Mouse (Mus musculus) CH12.LX (cell line): ENCODE data around the gene Stom. TPM values are rescaled to one million over a fixed set of nuclear protein-coding genes. Genes with fewer than 3 reads are reported as not detected.

ENCODE experiments used
- DNase-seq: peaks from one replicate; pipeline ENCODE4 v3.0.0-alpha.2; 2013; ENCODE audit errors: extremely low read depth
- H3K27ac ChIP-seq: 2 replicates; pipeline ENCODE4 v1.5.1; 2012; ENCODE audit warnings: low read depth, mild to moderate bottlenecking, control low read depth, moderate library complexity; ENCODE audit not compliant: insufficient read depth
- H3K27me3 ChIP-seq: replicated peaks from 2 replicates; pipeline ENCODE3; 2012; ENCODE audit warnings: inconsistent platforms
- H3K36me3 ChIP-seq, 2 experiments: replicated peaks in 1 of 2; 2 replicates each; pipeline versions ENCODE3 to v1.6.1; 2012; ENCODE audit warnings: inconsistent platforms in 1 of 2, low read length in 1 of 2, mild to moderate bottlenecking in 1 of 2, mixed read lengths in 1 of 2, moderate library complexity in 1 of 2; ENCODE audit not compliant: control insufficient read depth in 1 of 2, insufficient read depth in 1 of 2
- H3K4me1 ChIP-seq, 2 experiments: 2 replicates each; pipeline ENCODE4 v1.6.1; 2012; ENCODE audit warnings: inconsistent platforms in 1 of 2, moderate library complexity in 1 of 2; ENCODE audit not compliant: insufficient read depth in 2 of 2, control insufficient read depth in 1 of 2
- H3K4me2 ChIP-seq: 2 replicates; pipeline ENCODE4 v1.6.1; 2012; ENCODE audit warnings: low read depth, mild to moderate bottlenecking, control low read depth; ENCODE audit not compliant: poor library complexity, insufficient read depth, severe bottlenecking
- H3K4me3 ChIP-seq, 3 experiments: fragments of 150-350 bp in 1 of 3; sonication (generic) in 1 of 3; replicated peaks in 1 of 3; 2 replicates each; pipeline versions ENCODE3 to v1.5.1; 2011 to 2012; ENCODE audit warnings: low read depth in 2 of 3, low read length in 2 of 3, mild to moderate bottlenecking in 2 of 3, moderate library complexity in 2 of 3, control low read depth in 1 of 3, improper control_type of control experiment in 1 of 3, inconsistent platforms in 1 of 3, mixed read lengths in 1 of 3; ENCODE audit not compliant: poor library complexity in 1 of 3
- H3K79me2 ChIP-seq: replicated peaks from 2 replicates; pipeline ENCODE4 v1.6.1; 2012; ENCODE audit warnings: mild to moderate bottlenecking, moderate library complexity; ENCODE audit not compliant: control insufficient read depth, poor library complexity, insufficient read depth, severe bottlenecking; ENCODE audit errors: extremely low read depth
- H3K9ac ChIP-seq: 2 replicates; pipeline ENCODE4 v1.6.1; 2012; ENCODE audit warnings: low read depth, mild to moderate bottlenecking, control low read depth, moderate library complexity; ENCODE audit not compliant: insufficient read depth
- H3K9me3 ChIP-seq: replicated peaks from 2 replicates; pipeline ENCODE3; 2012; ENCODE audit warnings: low read length, inconsistent platforms, mixed read lengths
- CHD2 ChIP-seq: IDR thresholded peaks from 2 replicates; pipeline ENCODE4 v1.6.1; 2011; ENCODE audit warnings: low read length, improper control_type of control experiment
- CTCF ChIP-seq, 2 experiments: IDR thresholded peaks in 1 of 2; conservative IDR thresholded peaks in 1 of 2; 2 replicates each; pipeline ENCODE4 v1.5.1; 2011 to 2012; ENCODE audit warnings: low read depth in 2 of 2, low read length in 2 of 2, improper control_type of control experiment in 1 of 2, inconsistent platforms in 1 of 2, mild to moderate bottlenecking in 1 of 2, moderate library complexity in 1 of 2
- E2F4 ChIP-seq: IDR thresholded peaks from 2 replicates; pipeline ENCODE4 v1.6.1; 2011; ENCODE audit warnings: low read depth, low read length, improper control_type of control experiment; ENCODE audit not compliant: insufficient replicate concordance
- ELF1 ChIP-seq: IDR thresholded peaks from 2 replicates; pipeline ENCODE4 v1.6.1; 2014; ENCODE audit warnings: low read depth, mild to moderate bottlenecking, inconsistent platforms, low read length, improper control_type of control experiment
- ETS1 ChIP-seq: conservative IDR thresholded peaks from 2 replicates; pipeline ENCODE4 v1.6.1; 2012; ENCODE audit warnings: low read depth, mild to moderate bottlenecking, inconsistent platforms, low read length, improper control_type of control experiment, moderate library complexity
- IRF4 ChIP-seq: IDR thresholded peaks from 2 replicates; pipeline ENCODE4 v1.6.1; 2014; ENCODE audit warnings: low read depth, mild to moderate bottlenecking, inconsistent platforms, low read length, improper control_type of control experiment
- KAT2A ChIP-seq: IDR thresholded peaks from 2 replicates; pipeline ENCODE4 v1.6.1; 2012; ENCODE audit warnings: low read length, improper control_type of control experiment, inconsistent platforms; ENCODE audit not compliant: insufficient replicate concordance
- MAFK ChIP-seq: IDR thresholded peaks from 2 replicates; pipeline ENCODE4 v1.6.1; 2011; ENCODE audit warnings: low read length, improper control_type of control experiment; ENCODE audit not compliant: insufficient replicate concordance
- MAX ChIP-seq: IDR thresholded peaks from 2 replicates; pipeline ENCODE4 v1.6.1; 2011; ENCODE audit warnings: low read length, improper control_type of control experiment
- MXI1 ChIP-seq: IDR thresholded peaks from 2 replicates; pipeline ENCODE4 v1.6.1; 2011; ENCODE audit warnings: mild to moderate bottlenecking, low read depth, low read length, improper control_type of control experiment
- MYC ChIP-seq: IDR thresholded peaks from 2 replicates; pipeline ENCODE4 v1.6.1; 2011; ENCODE audit warnings: low read depth, mild to moderate bottlenecking, improper control_type of control experiment, low read length
- NELFE ChIP-seq: IDR thresholded peaks from 2 replicates; pipeline ENCODE4 v1.6.1; 2011; ENCODE audit warnings: low read depth, low read length, improper control_type of control experiment
- NRF1 ChIP-seq: IDR thresholded peaks from 2 replicates; pipeline ENCODE4 v1.6.1; 2014; ENCODE audit warnings: low read depth, mild to moderate bottlenecking, inconsistent platforms, low read length, improper control_type of control experiment, moderate library complexity
- POLR2AphosphoS2 ChIP-seq: IDR thresholded peaks from 2 replicates; pipeline ENCODE4 v1.6.1; 2011; ENCODE audit warnings: low read depth, low read length, improper control_type of control experiment
- TCF12 ChIP-seq: IDR thresholded peaks from 2 replicates; pipeline ENCODE4 v1.6.1; 2014; ENCODE audit warnings: low read depth, mild to moderate bottlenecking, inconsistent platforms, low read length, improper control_type of control experiment
- UBTF ChIP-seq: IDR thresholded peaks from 2 replicates; pipeline ENCODE4 v1.6.1; 2012; ENCODE audit warnings: low read depth, mild to moderate bottlenecking, inconsistent platforms, low read length, improper control_type of control experiment, moderate library complexity
- USF1 ChIP-seq: IDR thresholded peaks from 2 replicates; pipeline ENCODE4 v1.6.1; 2014; ENCODE audit warnings: low read depth, mild to moderate bottlenecking, inconsistent platforms, low read length, improper control_type of control experiment
- ZC3H11A ChIP-seq: IDR thresholded peaks from 2 replicates; pipeline ENCODE4 v1.6.1; 2012; ENCODE audit warnings: low read depth, mild to moderate bottlenecking, inconsistent platforms, low read length, improper control_type of control experiment
- ZMIZ1 ChIP-seq: IDR thresholded peaks from 2 replicates; pipeline ENCODE4 v1.6.1; 2012; ENCODE audit warnings: low read depth, mild to moderate bottlenecking, inconsistent platforms, low read length, improper control_type of control experiment
- ZNF384 ChIP-seq: IDR thresholded peaks from 2 replicates; pipeline ENCODE4 v1.6.1; 2012; ENCODE audit warnings: low read depth, low read length, improper control_type of control experiment, inconsistent platforms
- dilution Hi-C: fragments of 300-500 bp; cut with MboI; formaldehyde crosslinking; loops from 2 replicates; pipeline ENCODE4 v1.14.3; 2020; ENCODE audit warnings: low sequenced_read_pairs; ENCODE audit not compliant: extremely low pct_unique_long_range_greater_than_20kb, extremely low pct_ligation_motif_present
- in situ Hi-C: fragments of 300-500 bp; cut with MboI; formaldehyde crosslinking; loops from 3 replicates; pipeline ENCODE4 v1.14.3; 2019; ENCODE audit warnings: low sequenced_read_pairs, low pct_ligation_motif_present, low pct_unique_long_range_greater_than_20kb, mixed read lengths
- polyA plus RNA-seq: library from polyadenylated mRNA; unstranded; fragments of >175 nt; gene quantifications from 2 replicates; pipeline ENCODE4 v1.2.1, GENCODE M21; 2012; ENCODE audit warnings: low read depth; ENCODE audit not compliant: insufficient read length
- total RNA-seq, 2 experiments: library from RNA; depleted of rRNA; stranded (reverse); fragments of 300-350 nt in 1 of 2; fragments of >200 nt in 1 of 2; gene quantifications; 2 replicates each; pipeline ENCODE4 v1.2.3; 2012 to 2014

The Stom gene
- total and polyA plus RNA-seq, 3 experiments, result 4.3 to 6.3 (median 5.8) TPM

DNA sequence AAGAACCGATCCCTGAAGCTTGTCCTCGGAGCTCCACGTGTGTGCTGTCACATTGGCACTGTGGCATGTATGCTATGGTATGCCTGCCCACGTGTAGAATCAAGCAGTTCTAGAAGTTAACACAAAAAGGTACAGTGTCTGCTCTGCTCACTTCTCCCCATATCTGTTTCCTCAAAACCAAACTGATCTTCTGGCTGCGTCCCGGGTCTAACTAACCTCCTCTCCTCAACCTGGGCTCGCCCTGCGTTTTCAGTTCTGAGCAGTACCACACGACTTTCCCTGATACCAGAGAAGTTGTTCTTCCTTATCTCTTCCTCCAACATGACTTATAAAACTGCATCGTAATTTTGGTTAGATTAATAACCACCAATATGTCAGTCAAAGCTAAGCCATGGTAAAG, 9.2 kb downstream of the Stom start:
- H3K27ac ChIP-seq, result no peak overlapping the region
- H3K9me3 ChIP-seq, result no peaks in the 10 kb centered on the region
- in situ Hi-C loops, result no loop called here
- H3K27me3 ChIP-seq, result no peaks in the 10 kb centered on the region
- H3K4me1 ChIP-seq, result peaks cover 5 to 11% of the 10 kb centered on the region in 2 experiments; a peak in 3 of 4 replicates
- TF ChIP-seq MAX, result peak; percentile 56
- no peak for TF ChIP-seq ETS1
- peak; percentile 61; the same call in 1 of the 2 replicates for TF ChIP-seq MXI1
- no peak for TF ChIP-seq CHD2
- no peak for TF ChIP-seq KAT2A
- TF ChIP-seq NRF1, result no peak
- TF ChIP-seq E2F4, result no peak
- TF ChIP-seq MYC, result no peak
- TF ChIP-seq ZC3H11A, result no peak
- TF ChIP-seq CTCF (conservative IDR thresholded peaks at IDR 0.05 in 1 of 2, IDR thresholded peaks at IDR 0.05 in 1 of 2; ENCODE audit: low read depth in 2 of 2, low read length in 2 of 2), result no peak
- peak overlapping the region in 1 of 3 experiments; percentile 18 for H3K4me3 ChIP-seq
- peak overlapping the region; percentile 94 for H3K4me2 ChIP-seq
- dilution Hi-C loops, result no loop called here
- H3K9ac ChIP-seq, result peak overlapping the region; percentile 45; the same call in 1 of the 2 replicates
- peaks cover 0 to 6% of the 10 kb centered on the region in 2 experiments for H3K36me3 ChIP-seq
- no peaks in the 10 kb centered on the region for H3K79me2 ChIP-seq
- no peak for DNase-seq

GRCm38 (mm10) chr2:35326931-35327330, 9.8 kb downstream of the Stom start:
- in situ Hi-C loops (no loop called here), dilution Hi-C loops (no loop called here)
- Histone ChIP-seq H3K27me3 (no peaks in the 10 kb centered on the region), H3K79me2 (no peaks in the 10 kb centered on the region), H3K27ac (no peak overlapping the region), H3K36me3 (peaks cover 0 to 6% of the 10 kb centered on the region in 2 experiments), H3K4me1 (peaks cover 5 to 11% of the 10 kb centered on the region in 2 experiments; a peak in 3 of 4 replicates), H3K9ac (no peak overlapping the region), H3K4me3 (no peak overlapping the region), H3K4me2 (no peak overlapping the region), H3K9me3 (no peaks in the 10 kb centered on the region)
- DNase-seq, result no peak
- TF ChIP-seq POLR2AphosphoS2, result no peak
- TF ChIP-seq UBTF, result no peak
- TF ChIP-seq MAFK, result no peak
- TF ChIP-seq E2F4, result no peak
- TF ChIP-seq CTCF (conservative IDR thresholded peaks at IDR 0.05 in 1 of 2, IDR thresholded peaks at IDR 0.05 in 1 of 2; ENCODE audit: low read depth in 2 of 2, low read length in 2 of 2), result no peak
- no peak for TF ChIP-seq ZNF384
- TF ChIP-seq IRF4, result no peak
- TF ChIP-seq NELFE, result no peak
- TF ChIP-seq ZMIZ1, result no peak
- TF ChIP-seq TCF12, result no peak
- TF ChIP-seq ELF1, result no peak
- no peak for TF ChIP-seq USF1
